Mouse (Mus musculus) C2C12 (cell line): ENCODE measurements around the gene Wwp2.

Experiments used
- CTCF ChIP-seq: IDR thresholded peaks from one replicate; pipeline ENCODE4 v1.5.1; 2011; ENCODE audit not compliant: control insufficient read depth, insufficient read depth, insufficient read length
- MAX ChIP-seq: IDR thresholded peaks from one replicate; pipeline ENCODE4 v1.6.1; 2011; ENCODE audit warnings: mild to moderate bottlenecking, control low read depth
- MYOD1 ChIP-seq: IDR thresholded peaks from one replicate; pipeline ENCODE4 v1.6.1; 2011; ENCODE audit warnings: low read depth; ENCODE audit not compliant: control insufficient read depth, insufficient read length
- MYOG ChIP-seq: IDR thresholded peaks from one replicate; pipeline ENCODE4 v1.6.1; 2011; ENCODE audit not compliant: control insufficient read depth, insufficient read length; ENCODE audit errors: extremely low read depth
- USF1 ChIP-seq: IDR thresholded peaks from one replicate; pipeline ENCODE4 v1.6.1; 2011; ENCODE audit warnings: low read depth, mild to moderate bottlenecking, control low read depth, moderate library complexity

- no peak for TF ChIP-seq MYOG
- no peak for TF ChIP-seq CTCF
- TF ChIP-seq USF1: no peak
- no peak for TF ChIP-seq MAX
- TF ChIP-seq MYOD1: no peak
Measured at GRCm38 (mm10) chr8:107449655-107450054, 13.5 kb downstream of the Wwp2 start.
